Mouse (Mus musculus): Measurements from ENCODE around the gene 4930467E23Rik. TPM values are rescaled to one million over a fixed set of nuclear protein-coding genes. Genes with fewer than 3 reads are reported as not detected.

The 4930467E23Rik gene
- polyA plus RNA-seq, 1 experiment from 2014 or later: not detected

Other genes with a start within 250 kb of the 4930467E23Rik start
- not detected in 2 replicates for gene Defb7, start 234.5 kb upstream of the 4930467E23Rik start, polyA plus RNA-seq (2015; fragmentation: Nextera tagmentation; extraction: Ambion mirVana)
- not detected in 2 replicates for gene Gm31371, start 173.8 kb downstream of the 4930467E23Rik start, polyA plus RNA-seq (2015; fragmentation: Nextera tagmentation; extraction: Ambion mirVana)